Mouse (Mus musculus) gastrocnemius, adult 8-10 months (tissue): ENCODE measurements at regions not wholly inside any gene's neighbourhood (a gene's known extent, or its start where the extent isn't known, plus 50 kb on each side); places are given as distances from the start of the nearest gene placed in this dataset.
"Not testable (repeated sequence)": the region's sequence is repeated elsewhere in the genome, so short reads cannot be mapped to it uniquely, and the experiment has no call there.

Experiments used
- DNase-seq, 2 experiments: peaks; one replicate each; pipeline ENCODE4 v3.0.0; 2022; ENCODE audit warnings: low spot score in 2 of 2

DNA sequence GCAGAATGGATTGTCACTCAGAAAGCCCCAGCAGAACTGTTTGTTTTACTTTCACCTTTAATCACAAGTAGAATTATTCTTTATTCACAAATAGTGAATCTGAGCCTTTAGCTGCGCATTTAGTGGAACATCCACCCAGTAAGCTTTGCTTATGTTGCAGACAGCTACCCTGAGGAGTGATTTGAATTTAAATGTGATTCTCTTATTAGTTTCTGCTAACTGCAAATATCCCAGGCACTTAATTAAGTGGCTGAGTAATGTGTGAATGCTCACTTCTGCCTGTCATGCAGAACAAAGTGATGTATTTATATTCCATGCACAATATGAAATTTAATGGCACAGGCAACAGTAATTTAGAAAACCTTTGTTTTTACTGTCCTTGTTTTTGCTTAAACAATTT, 344.4 kb upstream of the Nova1 start:
- no peak for DNase-seq

- DNase-seq = no peak
These were observed 344.0 kb upstream of the Nova1 start for GRCm38 (mm10) chr12:47162624-47163151.

- no peak for DNase-seq
These were observed 341.9 kb upstream of the Nova1 start for GRCm38 (mm10) chr12:47160626-47161025.

GRCm38 (mm10) chr12:47155916-47156315, 337.2 kb upstream of the Nova1 start:
- DNase-seq = not testable (repeated sequence)

GRCm38 (mm10) chr12:47140677-47141076, 321.9 kb upstream of the Nova1 start:
- DNase-seq = no peak

DNA sequence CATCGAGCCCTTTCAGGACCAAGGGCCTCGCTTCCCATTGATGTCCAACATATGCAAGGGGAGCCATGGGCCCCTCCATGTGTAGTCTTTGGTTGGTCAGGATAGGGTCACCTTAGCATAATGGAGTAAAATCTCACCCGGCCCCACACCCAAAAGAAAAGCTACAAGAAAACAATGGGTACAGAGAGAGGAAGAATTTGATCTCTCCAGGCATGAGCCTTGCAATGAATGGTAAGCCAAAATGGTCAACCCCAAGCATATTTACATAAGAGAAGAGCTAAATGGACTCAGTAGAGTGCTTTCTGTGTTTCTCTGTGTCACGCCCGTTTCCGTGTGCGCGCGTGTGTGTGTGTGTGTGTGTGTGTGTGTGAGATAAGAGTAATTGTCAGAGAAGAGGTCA, 311.1 kb upstream of the Nova1 start:
- no peak for DNase-seq

DNA sequence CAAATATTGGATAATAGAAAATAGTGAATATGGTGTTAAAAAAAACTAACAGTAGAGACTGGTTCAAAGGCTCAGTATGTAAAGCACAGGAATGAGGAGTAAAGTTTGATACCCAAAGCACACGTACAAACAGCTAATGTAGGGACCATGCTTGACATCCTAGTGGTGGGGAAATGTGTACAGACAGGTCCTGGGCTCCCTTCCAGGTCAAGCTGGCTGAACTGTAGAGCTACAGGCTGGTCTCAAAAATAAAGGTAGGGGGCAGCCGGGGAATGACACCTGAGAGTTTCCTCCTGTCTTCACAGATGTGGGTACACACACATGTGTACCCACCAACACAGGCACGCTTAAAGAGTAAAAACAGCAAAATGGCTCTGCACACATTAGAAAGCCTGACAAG, 309.9 kb upstream of the Nova1 start:
- DNase-seq = no peak

DNA sequence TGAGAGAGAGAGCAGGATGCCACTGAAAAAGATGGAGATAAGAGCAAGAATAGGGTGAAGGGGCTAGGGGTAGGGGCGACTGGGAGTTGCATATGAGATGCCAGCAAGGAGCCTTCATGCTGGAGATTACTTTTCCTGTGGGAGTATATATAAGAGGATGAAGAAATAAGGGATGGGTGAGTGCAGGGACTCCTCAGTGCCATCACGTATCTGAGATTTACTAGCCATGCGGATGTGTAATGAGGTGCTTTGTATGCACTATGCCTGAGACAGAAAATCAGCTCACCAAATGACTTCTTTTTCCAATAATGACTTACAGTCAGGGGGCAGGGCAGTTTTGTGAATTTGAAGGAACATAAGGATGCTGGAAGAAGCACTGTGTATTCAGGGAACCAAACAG, 302.7 kb upstream of the Nova1 start:
- no peak for DNase-seq

DNA sequence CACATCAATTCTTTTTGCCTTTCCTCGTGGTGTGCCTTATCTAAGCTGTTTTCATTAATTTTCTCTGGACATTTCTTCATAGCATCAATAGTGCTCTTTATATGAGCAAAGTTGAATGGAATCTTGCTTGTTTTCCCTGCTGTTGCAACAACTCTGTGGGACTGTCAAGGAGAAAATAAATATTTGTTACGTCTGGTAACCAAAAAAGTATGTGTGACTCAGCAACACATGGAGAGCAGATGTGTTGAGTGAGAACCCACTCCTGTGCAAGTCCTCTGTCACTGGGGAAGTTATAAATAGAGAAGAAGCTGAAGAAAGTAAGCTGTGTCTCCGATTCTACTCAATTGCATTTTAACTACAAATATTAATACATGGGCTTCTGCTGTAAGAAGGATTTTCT, 298.8 kb upstream of the Nova1 start:
- DNase-seq = peak in 1 of 2 experiments; percentile 7

DNA sequence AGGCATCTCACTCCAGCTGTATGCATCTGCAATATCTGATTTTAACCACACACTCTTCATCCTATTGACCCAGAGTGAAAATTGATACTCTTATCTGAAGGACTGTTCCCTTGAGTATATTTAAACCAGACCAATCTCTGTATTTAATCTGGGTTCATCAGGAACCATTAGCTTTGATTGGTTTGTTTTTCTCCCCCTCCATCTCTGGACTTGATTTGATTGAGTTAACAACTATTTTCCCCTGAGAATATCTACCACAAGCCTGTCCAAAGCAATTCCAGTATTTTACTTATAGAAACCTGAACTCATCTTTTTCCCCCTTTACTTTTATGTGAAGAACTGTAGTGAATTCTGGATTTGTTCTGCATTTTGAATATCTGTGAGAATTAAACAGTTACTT, 270.5 kb upstream of the Nova1 start:
- no peak for DNase-seq

DNA sequence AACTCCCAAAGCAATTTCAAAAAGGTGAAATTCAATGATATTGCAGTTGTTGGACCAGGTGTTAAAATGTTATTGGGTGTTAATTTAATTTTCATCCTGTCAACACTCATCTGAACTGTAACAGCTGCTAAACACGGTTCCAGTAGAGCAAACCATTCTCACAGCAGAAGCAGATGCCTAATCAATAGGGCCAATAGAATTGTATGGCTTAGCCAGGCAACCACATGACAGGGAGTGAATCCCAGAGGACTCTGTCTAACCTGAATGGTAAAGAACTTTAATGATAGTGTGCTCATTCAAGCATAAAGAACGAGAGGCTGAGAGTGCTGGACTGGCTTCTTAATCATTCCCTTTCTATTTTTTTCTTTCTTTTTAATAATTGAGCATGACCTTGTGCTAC, 256.2 kb upstream of the Nova1 start:
- no peak for DNase-seq

DNA sequence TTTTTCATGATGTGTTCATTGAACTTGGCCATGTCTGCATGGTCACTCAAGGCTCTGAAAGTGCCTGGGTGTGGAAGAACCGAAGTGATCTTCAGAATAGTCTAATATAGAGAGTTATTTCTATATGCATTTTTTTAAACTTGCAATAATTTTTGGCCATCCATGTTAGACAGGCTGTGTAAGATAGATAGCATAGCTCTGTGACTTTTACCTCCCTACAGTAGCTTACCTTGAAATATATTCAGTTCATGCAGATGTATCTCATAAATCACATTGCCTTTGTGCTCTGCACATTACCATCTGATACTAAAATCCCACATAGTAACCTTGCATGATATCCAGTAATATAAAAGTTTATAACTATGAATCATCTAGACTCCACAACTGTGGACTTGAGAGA, 233.7 kb upstream of the Nova1 start:
- DNase-seq = no peak

GRCm38 (mm10) chr12:47020810-47021348, 202.2 kb upstream of the Nova1 start:
- no peak for DNase-seq

DNA sequence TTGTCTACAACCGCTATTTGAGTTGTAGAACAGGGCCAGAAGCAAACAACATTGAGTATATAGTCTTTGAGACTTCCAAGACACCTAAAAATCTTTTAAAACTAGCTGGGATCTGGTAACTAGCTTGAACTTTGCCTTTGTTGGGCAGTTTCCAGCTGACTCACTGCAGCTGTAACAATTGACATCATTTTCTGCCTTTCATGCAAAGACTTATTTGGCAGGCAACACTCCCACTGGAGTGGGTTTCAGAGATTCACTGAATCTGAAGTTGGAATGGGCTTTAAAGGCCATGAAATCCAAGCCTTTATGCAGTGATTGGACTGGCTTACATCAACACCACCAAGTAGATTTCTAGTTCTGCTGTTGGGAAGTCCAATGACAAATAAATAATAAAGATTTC, 173.6 kb upstream of the Nova1 start:
- peak; percentile 45 to 48 for DNase-seq

DNA sequence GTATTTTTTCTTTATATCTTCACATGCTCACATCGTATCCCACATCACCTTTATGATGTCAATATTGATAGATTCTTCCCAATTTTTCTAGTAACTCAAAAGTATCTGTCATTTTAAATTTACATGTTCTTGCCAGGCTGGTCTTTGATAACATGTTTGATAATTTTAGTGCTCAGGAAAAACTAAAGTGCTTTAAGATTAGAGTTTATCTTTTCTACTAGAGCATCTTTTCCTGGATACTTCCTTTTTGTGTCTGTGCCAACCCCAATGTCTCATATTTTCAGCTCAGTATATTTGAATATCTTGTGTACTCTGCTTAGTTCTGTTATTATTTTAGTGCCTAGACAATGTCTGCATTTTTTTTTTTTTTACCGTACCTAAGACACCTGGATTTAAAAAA, 170.2 kb upstream of the Nova1 start:
- DNase-seq = no peak

- DNase-seq = no peak
These were observed 131.6 kb upstream of the Nova1 start for GRCm38 (mm10) chr12:46950223-46950779.

DNA sequence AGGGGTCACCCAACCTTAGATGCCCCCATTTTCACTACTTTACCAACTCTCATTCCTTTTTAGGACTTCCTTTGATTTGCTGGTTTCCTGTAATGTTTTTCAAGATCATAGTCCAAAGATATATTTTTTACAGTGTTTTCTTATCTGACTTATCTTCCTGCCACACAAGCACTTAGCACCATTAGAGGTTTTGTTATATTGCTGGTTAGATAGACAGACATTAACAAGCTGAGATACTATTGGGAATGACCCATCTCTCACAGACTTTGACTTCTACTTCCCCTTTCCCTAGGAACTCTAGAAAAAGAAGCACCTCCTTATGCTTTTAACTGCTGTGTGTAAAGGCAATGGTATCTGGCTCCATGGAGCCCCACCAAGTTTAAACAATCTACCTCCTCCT, 127.0 kb upstream of the Nova1 start:
- DNase-seq = no peak

GRCm38 (mm10) chr12:46931086-46931485, 112.4 kb upstream of the Nova1 start:
- no peak for DNase-seq

- peak; percentile 13 to 34 for DNase-seq
These were observed 98.6 kb upstream of the Nova1 start for GRCm38 (mm10) chr12:46917286-46917685.

- no peak for DNase-seq
These were observed 59.4 kb upstream of the Nova1 start for GRCm38 (mm10) chr12:46878164-46878563.

GRCm38 (mm10) chr12:46870130-46870529, 51.4 kb upstream of the Nova1 start:
- no peak for DNase-seq
